Mouse (Mus musculus) fibroblast of lung, adult 2 months (primary cell): ENCODE results near the gene Rab12.

Experiments
- DNase-seq: peaks from one replicate; pipeline ENCODE4 v3.0.0-alpha.2; 2011; ENCODE audit warnings: low read depth

The Rab12 gene

DNA sequence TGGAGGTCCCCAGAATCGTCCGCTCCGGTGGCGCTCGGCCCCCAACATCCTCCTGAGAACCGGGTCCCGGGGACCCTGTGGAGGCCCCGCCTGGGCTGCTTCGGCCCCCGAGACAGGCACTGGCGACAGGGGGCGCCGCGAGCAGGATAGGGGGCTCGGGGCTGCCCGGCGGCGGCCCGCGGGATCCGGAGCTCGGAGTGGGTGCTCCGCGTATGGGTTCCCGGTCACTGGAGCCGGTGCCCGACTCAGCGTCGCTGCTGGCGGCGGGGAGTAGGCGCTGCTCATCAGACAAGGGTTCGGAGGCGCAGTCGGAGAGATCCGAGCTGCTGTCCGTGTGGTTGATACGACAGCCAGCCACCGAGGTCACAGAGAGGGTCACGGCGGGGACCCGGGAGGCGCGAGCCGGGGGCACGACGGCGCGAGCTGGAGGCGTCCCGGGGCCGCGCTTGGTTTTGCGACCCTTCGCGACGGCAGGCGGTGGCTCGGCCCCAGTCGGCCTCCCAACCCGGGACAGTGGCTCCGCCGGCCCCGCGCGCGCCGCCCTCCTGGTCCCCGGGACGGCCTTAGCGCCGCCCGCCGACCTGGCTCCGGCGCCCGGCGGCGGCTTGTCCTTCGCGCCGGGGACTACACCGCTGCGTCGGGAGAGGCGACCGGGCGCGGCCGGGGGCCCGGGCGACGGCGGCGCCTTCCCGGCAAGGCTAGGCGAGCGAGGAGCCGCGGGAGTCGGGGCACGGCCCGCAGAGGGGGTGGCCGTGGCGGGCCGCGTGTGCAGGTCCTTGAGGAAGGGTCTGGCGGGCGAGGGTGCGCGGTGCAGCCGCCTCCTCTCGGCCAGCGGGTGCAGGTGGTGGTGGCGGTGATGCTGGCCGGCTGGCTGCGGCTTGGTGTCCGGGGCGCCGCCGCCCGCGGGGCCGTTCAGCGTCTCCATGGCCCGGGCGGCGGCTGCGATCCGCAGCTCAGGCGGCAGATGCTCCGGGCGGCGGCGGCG is 70.8 kb downstream of the Rab12 start:
- DNase-seq = no peak

DNA sequence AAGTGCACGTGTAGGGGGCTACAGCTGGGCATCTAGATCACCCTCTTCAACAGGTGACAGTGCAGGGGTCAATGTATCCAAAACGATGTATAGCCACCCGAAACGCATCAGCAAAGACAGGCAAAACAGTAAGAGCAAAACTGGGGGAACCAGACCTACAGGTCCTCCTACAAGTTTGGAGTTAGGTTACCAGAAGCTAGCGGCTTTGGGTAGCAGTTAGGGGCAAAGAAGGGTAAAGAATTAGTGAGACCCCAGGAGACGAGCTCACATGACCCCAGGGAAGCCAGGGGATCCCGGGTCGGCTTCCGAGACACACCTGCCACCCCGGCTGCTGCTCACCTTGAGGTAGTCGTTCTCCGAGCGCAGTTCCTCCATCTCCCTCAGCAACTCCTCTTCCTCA is 71.6 kb downstream of the Rab12 start:
- DNase-seq = no peak

DNA sequence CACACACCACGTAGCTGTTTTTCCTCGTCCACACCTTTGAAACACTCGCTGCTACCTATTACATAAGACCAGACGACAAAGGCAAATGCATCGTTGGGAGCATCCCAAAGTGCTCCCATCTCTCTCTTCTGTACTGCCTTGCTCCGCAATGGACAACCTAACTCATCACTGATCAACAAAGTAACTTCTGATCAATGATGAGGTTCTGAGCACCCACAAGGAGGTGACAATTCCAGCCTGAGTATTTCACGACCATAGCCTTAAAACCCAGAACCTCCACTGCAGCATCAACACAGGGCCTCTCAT is 72.6 kb downstream of the Rab12 start:
- no peak for DNase-seq

DNA sequence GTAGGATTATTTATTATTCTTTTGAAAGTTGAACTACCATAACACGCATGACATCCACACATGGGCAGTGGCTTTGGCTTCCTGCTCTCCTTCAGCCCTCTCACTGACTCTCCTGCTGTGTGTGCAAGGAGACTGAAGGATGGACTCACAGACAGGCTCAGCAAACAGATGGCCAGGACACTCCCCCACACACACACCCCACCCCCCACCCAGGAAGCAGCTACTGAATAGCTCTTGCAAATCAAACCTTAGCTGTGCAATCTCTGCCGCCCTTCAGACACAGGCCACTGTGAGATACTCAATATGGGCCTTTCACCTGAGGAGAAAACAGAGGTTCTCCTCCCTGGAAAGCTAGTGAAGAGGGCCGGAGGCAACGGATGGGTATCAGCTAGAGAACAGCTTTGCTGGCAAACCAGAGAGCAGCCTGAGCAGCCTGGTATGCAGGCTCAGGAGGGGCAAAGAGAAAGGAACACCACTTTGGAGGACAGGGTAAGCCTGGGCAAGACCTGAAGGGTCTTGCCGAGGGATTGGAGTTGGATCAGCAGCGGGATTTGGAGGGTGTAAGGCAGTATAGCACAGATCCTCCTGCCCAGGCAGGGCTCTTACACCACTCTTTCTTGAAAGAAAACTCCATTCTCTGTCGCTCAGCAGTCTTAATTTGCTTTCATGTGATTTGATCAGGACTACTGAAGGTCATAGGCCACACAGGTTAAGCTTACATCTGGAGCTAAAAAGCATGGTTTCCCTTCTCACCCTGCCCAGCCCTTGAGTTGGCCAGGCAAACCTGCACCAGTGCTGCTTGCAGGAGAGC is 73.1 kb downstream of the Rab12 start:
- no peak for DNase-seq
